Mouse (Mus musculus) CH12.LX (cell line): ENCODE data around the gene Smyd3.

Experiments used
- CTCF ChIP-seq, 2 experiments: IDR thresholded peaks in 1 of 2; conservative IDR thresholded peaks in 1 of 2; 2 replicates each; pipeline ENCODE4 v1.5.1; 2011 to 2012; ENCODE audit warnings: low read depth in 2 of 2, low read length in 2 of 2, improper control_type of control experiment in 1 of 2, inconsistent platforms in 1 of 2, mild to moderate bottlenecking in 1 of 2, moderate library complexity in 1 of 2
- ELF1 ChIP-seq: IDR thresholded peaks from 2 replicates; pipeline ENCODE4 v1.6.1; 2014; ENCODE audit warnings: low read depth, mild to moderate bottlenecking, inconsistent platforms, low read length, improper control_type of control experiment
- EP300 ChIP-seq: IDR thresholded peaks from 2 replicates; pipeline ENCODE4 v1.6.1; 2011; ENCODE audit warnings: low read length, improper control_type of control experiment
- NELFE ChIP-seq: IDR thresholded peaks from 2 replicates; pipeline ENCODE4 v1.6.1; 2011; ENCODE audit warnings: low read depth, low read length, improper control_type of control experiment
- NRF1 ChIP-seq: IDR thresholded peaks from 2 replicates; pipeline ENCODE4 v1.6.1; 2014; ENCODE audit warnings: low read depth, mild to moderate bottlenecking, inconsistent platforms, low read length, improper control_type of control experiment, moderate library complexity
- POLR2A ChIP-seq: IDR thresholded peaks from 2 replicates; pipeline ENCODE4 v1.6.1; 2011; ENCODE audit warnings: low read depth, mild to moderate bottlenecking, improper control_type of control experiment, low read length
- SIN3A ChIP-seq: IDR thresholded peaks from 2 replicates; pipeline ENCODE4 v1.6.1; 2012; ENCODE audit warnings: low read length, improper control_type of control experiment, inconsistent platforms
- USF2 ChIP-seq: conservative IDR thresholded peaks from 2 replicates; pipeline ENCODE4 v1.6.1; 2011; ENCODE audit warnings: low read depth, low read length, improper control_type of control experiment

DNA sequence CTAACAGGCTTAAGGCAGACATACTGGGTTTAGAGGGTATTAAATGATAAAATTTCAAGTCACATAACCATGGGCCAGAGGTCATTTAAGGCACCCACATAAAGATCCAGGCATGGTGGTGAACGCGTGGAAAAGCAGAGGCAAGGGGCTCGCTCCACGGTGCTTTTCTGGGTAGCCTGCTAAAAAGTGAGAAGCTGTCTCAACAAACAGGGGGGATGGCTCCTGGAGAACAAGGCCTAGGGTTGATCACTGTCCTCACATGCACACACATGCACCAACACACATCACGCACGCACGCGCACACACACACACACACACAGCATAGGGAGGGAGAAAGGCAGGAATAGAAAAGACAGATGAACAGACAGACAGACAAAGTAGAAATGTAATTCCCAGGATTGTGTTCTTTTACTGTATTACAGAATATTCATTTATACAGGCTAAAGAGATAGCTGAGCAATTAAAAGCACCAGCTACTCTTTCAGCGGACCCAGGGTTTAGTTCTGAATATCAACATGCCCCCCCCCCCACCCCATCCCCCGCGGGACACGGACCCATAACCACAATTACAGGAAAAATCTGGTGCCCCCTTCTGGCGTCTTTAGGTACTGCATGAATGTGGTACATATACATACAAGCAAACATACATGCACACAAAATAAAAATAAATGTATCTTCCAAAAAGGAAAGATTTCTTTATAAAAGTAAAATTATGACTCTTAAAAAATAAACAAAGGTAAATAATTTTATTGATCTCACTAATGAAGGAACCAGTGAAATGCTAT, 215.2 kb downstream of the Smyd3 start:
- TF ChIP-seq CTCF (conservative IDR thresholded peaks at IDR 0.05 in 1 of 2, IDR thresholded peaks at IDR 0.05 in 1 of 2; ENCODE audit: low read depth in 2 of 2, low read length in 2 of 2) (no peak), POLR2A (no peak), SIN3A (no peak), EP300 (no peak), ELF1 (no peak), USF2 (no peak), NELFE (no peak), NRF1 (no peak)
